Mouse (Mus musculus) CD4-positive, CD25-positive, alpha-beta regulatory T cell, adult 9 weeks (primary cell): ENCODE measurements around the gene Chmp2a. TPM values are rescaled to one million over a fixed set of nuclear protein-coding genes. Genes with fewer than 3 reads are reported as not detected.

Source experiments
- polyA plus RNA-seq: library from polyadenylated mRNA; unstranded; fragments of 100-300 nt; shearing (Covaris generic); gene quantifications from one replicate; pipeline ENCODE4 v1.2.1, GENCODE M21; 2017

Chmp2a gene
- 310 TPM for polyA plus RNA-seq

GRCm38 (mm10) chr7:13034148-13034977, at the start of gene Chmp2a:
Gene Chmp2a, minus strand, starts transcription at chr7:13034807.

GRCm38 (mm10) chr7:13054287-13055010, 19.8 kb upstream of the Chmp2a start, which contains the start of gene Mzf1:
Gene Mzf1, minus strand, starts transcription at chr7:13054764.

GRCm38 (mm10) chr7:13037901-13038555, 3.4 kb upstream of the Chmp2a start, which contains the start of gene Ube2m:
Gene Ube2m, minus strand, starts transcription at chr7:13038275.

GRCm38 (mm10) chr7:13010005-13010908, 24.4 kb downstream of the Chmp2a start, which contains the start of gene Zbtb45:
Gene Zbtb45, minus strand, starts transcription at chr7:13010034.

GRCm38 (mm10) chr7:12998851-12999250, 35.8 kb downstream of the Chmp2a start, which contains the start of gene Trim28:
Gene Trim28, plus strand, starts transcription at chr7:12999114.

GRCm38 (mm10) chr7:12998053-12998452, 36.6 kb downstream of the Chmp2a start, which contains the start of gene Slc27a5:
Gene Slc27a5, minus strand, starts transcription at chr7:12998192.

Other genes starting within 250 kb of the Chmp2a start
- gene Zscan18, start 231.2 kb downstream of the Chmp2a start, polyA plus RNA-seq = 1.7 TPM
- 21.4 TPM for gene Zfp329, start 215.9 kb downstream of the Chmp2a start, polyA plus RNA-seq
- gene Zfp110, start 200.0 kb downstream of the Chmp2a start, polyA plus RNA-seq = 95.0 TPM
- 3.8 TPM for gene Zfp128, start 153.6 kb downstream of the Chmp2a start, polyA plus RNA-seq
- 14.7 TPM for gene Zscan22, start 137.0 kb downstream of the Chmp2a start, polyA plus RNA-seq
- gene Rps5, start 112.5 kb downstream of the Chmp2a start, polyA plus RNA-seq = 1,332 TPM
- not detected for gene Rnf225, start 107.4 kb downstream of the Chmp2a start, polyA plus RNA-seq
- gene Zfp324, start 69.0 kb downstream of the Chmp2a start, polyA plus RNA-seq = 6.6 TPM
- gene Zfp446, start 57.0 kb downstream of the Chmp2a start, polyA plus RNA-seq = 10.2 TPM
- gene Slc27a5, start 36.6 kb downstream of the Chmp2a start, polyA plus RNA-seq = 0.16 TPM
- gene Trim28, start 35.7 kb downstream of the Chmp2a start, polyA plus RNA-seq = 38.1 TPM
- gene Zbtb45, start 24.8 kb downstream of the Chmp2a start, polyA plus RNA-seq = 3.6 TPM
- 7.8 TPM for gene Ube2m, start 3.5 kb upstream of the Chmp2a start, polyA plus RNA-seq
- gene Mzf1, start 20.0 kb upstream of the Chmp2a start, polyA plus RNA-seq = 0.45 TPM
- gene Vmn1r85, start 60.4 kb upstream of the Chmp2a start, polyA plus RNA-seq = not detected
- gene Vmn1r86, start 85.1 kb upstream of the Chmp2a start, polyA plus RNA-seq = 0.04 TPM
- not detected for gene Vmn1r87, start 105.3 kb upstream of the Chmp2a start, polyA plus RNA-seq
- 0.04 TPM for gene Vmn1r88, start 124.8 kb upstream of the Chmp2a start, polyA plus RNA-seq
- not detected for gene Vmn1r89, start 178.2 kb upstream of the Chmp2a start, polyA plus RNA-seq
- 23.1 TPM for gene Lig1, start 242.5 kb upstream of the Chmp2a start, polyA plus RNA-seq
- 3.5 TPM for gene Zswim9, start 243.9 kb upstream of the Chmp2a start, polyA plus RNA-seq